Mouse (Mus musculus) hindbrain, embryonic 11.5 days (tissue): ENCODE measurements around the gene Lin37. TPM values are rescaled to one million over a fixed set of nuclear protein-coding genes. Genes with fewer than 3 reads are reported as not detected.

ENCODE experiments used
- ATAC-seq: fragments of 200-750 bp; cut with Nextera tagmentation; 2 replicates; pipeline ENCODE4 v1.8.0; 2017; ENCODE audit warnings: mild to moderate bottlenecking, moderate TSS enrichment, moderate library complexity; ENCODE audit not compliant: low FRiP score
- DNase-seq: peaks from one replicate; pipeline ENCODE4 v3.0.0-alpha.2; 2015; ENCODE audit warnings: low spot score
- H3K27ac ChIP-seq: fragments of 300-500 bp; sonication (generic); 2 replicates; pipeline ENCODE4 v1.5.1; 2014; ENCODE audit warnings: mild to moderate bottlenecking, low read depth, low read length
- H3K27me3 ChIP-seq: fragments of 300-500 bp; sonication (generic); 2 replicates; pipeline ENCODE4 v1.6.1; 2014; ENCODE audit warnings: mild to moderate bottlenecking, low read length, moderate library complexity, mixed read lengths; ENCODE audit not compliant: control insufficient read depth, insufficient read depth
- H3K36me3 ChIP-seq: fragments of 300-500 bp; sonication (generic); 2 replicates; pipeline ENCODE4 v1.6.1; 2014; ENCODE audit warnings: mild to moderate bottlenecking, low read length, moderate library complexity, mixed read lengths; ENCODE audit not compliant: control insufficient read depth, insufficient read depth
- H3K4me1 ChIP-seq: fragments of 300-500 bp; sonication (generic); replicated peaks from 2 replicates; pipeline ENCODE4 v1.6.1; 2014; ENCODE audit warnings: low read length, mixed read lengths; ENCODE audit not compliant: control insufficient read depth, insufficient read depth
- H3K4me2 ChIP-seq: fragments of 300-500 bp; sonication (generic); replicated peaks from 2 replicates; pipeline ENCODE4 v1.6.1; 2014; ENCODE audit warnings: mild to moderate bottlenecking, low read depth, low read length
- H3K4me3 ChIP-seq: fragments of 300-500 bp; sonication (generic); 2 replicates; pipeline ENCODE4 v1.5.1; 2014; ENCODE audit warnings: low read depth, low read length
- H3K9ac ChIP-seq: fragments of 300-500 bp; sonication (generic); 2 replicates; pipeline ENCODE4 v1.6.1; 2014; ENCODE audit warnings: low read depth, low read length
- H3K9me3 ChIP-seq: fragments of 300-500 bp; sonication (generic); 2 replicates; pipeline ENCODE4 v1.6.1; 2016; ENCODE audit warnings: low read length; ENCODE audit not compliant: control insufficient read depth
- WGBS: fragments of 180-500 bp; shearing (Covaris S2); extraction: QIAGEN DNeasy Blood & Tissue Kit; methylation state at CpG from one replicate; pipeline ENCODE4 v1.1.7; 2014; 5-methylcytosine and 5-hydroxymethylcytosine counted together
- polyA plus RNA-seq: library from polyadenylated mRNA; unstranded; fragments of >200 nt; fragmentation: Nextera tagmentation; extraction: Ambion mirVana; gene quantifications from 2 replicates; pipeline ENCODE4 v1.2.1, GENCODE M21; 2014

Gene Lin37
- polyA plus RNA-seq, 1 experiment from 2014 or later: 48.3 TPM

- 58% methylated on average over 24 of the region's 24 CpGs for WGBS
- ATAC-seq: no peak
- no peak overlapping the region for H3K9ac ChIP-seq
Observed at GRCm38 (mm10) chr7:30515003-30515760, 44.5 kb downstream of the Lin37 start.

GRCm38 (mm10) chr7:30508061-30508460 is 51.6 kb downstream of the Lin37 start:
- DNase-seq: no peak
- no peak for ATAC-seq
- Histone ChIP-seq H3K9me3 (no peaks in the 10 kb centered on the region), H3K9ac (no peak overlapping the region), H3K36me3 (no peaks in the 10 kb centered on the region), H3K27ac (no peak overlapping the region), H3K4me2 (no peak overlapping the region), H3K4me3 (no peak overlapping the region), H3K27me3 (no peaks in the 10 kb centered on the region), H3K4me1 (no peaks in the 10 kb centered on the region)
- WGBS: 73% methylated on average over 4 of the region's 4 CpGs

More at GRCm38 (mm10) chr7:30515003-30515760, 44.5 kb downstream of the Lin37 start:
- Histone ChIP-seq H3K4me2 (no peak overlapping the region), H3K9me3 (no peaks in the 10 kb centered on the region), H3K4me3 (no peak overlapping the region), H3K4me1 (no peaks in the 10 kb centered on the region), H3K27me3 (no peaks in the 10 kb centered on the region), H3K36me3 (no peaks in the 10 kb centered on the region), H3K27ac (no peak overlapping the region)
- DNase-seq: no peak

Other genes with a start within 250 kb of the Lin37 start
- gene Syne4, start 245.0 kb downstream of the Lin37 start, polyA plus RNA-seq: 17.4 and 18.7 TPM in 2 replicates
- 1.4 and 3.3 TPM in 2 replicates for gene E130208F15Rik, start 238.1 kb downstream of the Lin37 start, polyA plus RNA-seq
- 20.9 and 23.2 TPM in 2 replicates for gene Sdhaf1, start 235.9 kb downstream of the Lin37 start, polyA plus RNA-seq
- 5.3 and 6.8 TPM in 2 replicates for gene Lrfn3, start 197.1 kb downstream of the Lin37 start, polyA plus RNA-seq
- 19.3 and 23.1 TPM in 2 replicates for gene Tyrobp, start 146.1 kb downstream of the Lin37 start, polyA plus RNA-seq
- 0.39 and 0.62 TPM in 2 replicates for gene Hcst, start 140.0 kb downstream of the Lin37 start, polyA plus RNA-seq
- 1.5 and 1.8 TPM in 2 replicates for gene Nfkbid, start 138.1 kb downstream of the Lin37 start, polyA plus RNA-seq
- gene Aplp1, start 114.3 kb downstream of the Lin37 start, polyA plus RNA-seq: 165 and 169 TPM in 2 replicates
- gene Kirrel2, start 102.1 kb downstream of the Lin37 start, polyA plus RNA-seq: 18.6 and 25.8 TPM in 2 replicates
- 3.3 and 4.5 TPM in 2 replicates for gene Nphs1, start 101.5 kb downstream of the Lin37 start, polyA plus RNA-seq
- gene Prodh2, start 66.2 kb downstream of the Lin37 start, polyA plus RNA-seq: not detected in 2 replicates
- 41.4 and 41.9 TPM in 2 replicates for gene Arhgap33, start 24.8 kb downstream of the Lin37 start, polyA plus RNA-seq
- gene Hspb6, start 7.7 kb downstream of the Lin37 start, polyA plus RNA-seq: 3.5 and 4.0 TPM in 2 replicates
- gene Proser3, start 7.5 kb downstream of the Lin37 start, polyA plus RNA-seq: 11.4 and 18.4 TPM in 2 replicates
- gene U2af1l4, start 3.5 kb upstream of the Lin37 start, polyA plus RNA-seq: 83.0 and 100.0 TPM in 2 replicates
- 7.8 and 9.8 TPM in 2 replicates for gene Gm49396, start 3.5 kb upstream of the Lin37 start, polyA plus RNA-seq
- 104 and 105 TPM in 2 replicates for gene Psenen, start 3.8 kb upstream of the Lin37 start, polyA plus RNA-seq
- 3.0 and 3.6 TPM in 2 replicates for gene Igflr1, start 5.6 kb upstream of the Lin37 start, polyA plus RNA-seq
- 11.1 and 13.2 TPM in 2 replicates for gene Kmt2b, start 28.9 kb upstream of the Lin37 start, polyA plus RNA-seq
- 0.24 and 1.2 TPM in 2 replicates for gene Zbtb32, start 39.1 kb upstream of the Lin37 start, polyA plus RNA-seq
- 0.54 and 1.2 TPM in 2 replicates for gene Upk1a, start 53.0 kb upstream of the Lin37 start, polyA plus RNA-seq
- gene Cox6b1, start 66.3 kb upstream of the Lin37 start, polyA plus RNA-seq: 816 and 817 TPM in 2 replicates
- not detected in 2 replicates for gene Etv2, start 76.0 kb upstream of the Lin37 start, polyA plus RNA-seq
- 119 and 123 TPM in 2 replicates for gene Rbm42, start 90.5 kb upstream of the Lin37 start, polyA plus RNA-seq
- gene Haus5, start 105.2 kb upstream of the Lin37 start, polyA plus RNA-seq: 40.3 and 41.8 TPM in 2 replicates
- not detected in 2 replicates for gene Pmis2, start 111.8 kb upstream of the Lin37 start, polyA plus RNA-seq
- not detected in 2 replicates for gene 2200002J24Rik, start 139.1 kb upstream of the Lin37 start, polyA plus RNA-seq
- 0.65 and 1.4 TPM in 2 replicates for gene Atp4a, start 152.4 kb upstream of the Lin37 start, polyA plus RNA-seq
- gene Tmem147, start 169.7 kb upstream of the Lin37 start, polyA plus RNA-seq: 143 and 160 TPM in 2 replicates
- 0.60 and 0.75 TPM in 2 replicates for gene Gapdhs, start 183.8 kb upstream of the Lin37 start, polyA plus RNA-seq
- gene Sbsn, start 191.6 kb upstream of the Lin37 start, polyA plus RNA-seq: 0.39 and 0.42 TPM in 2 replicates
- gene Dmkn, start 203.9 kb upstream of the Lin37 start, polyA plus RNA-seq: 0.34 and 0.73 TPM in 2 replicates
- gene Krtdap, start 228.1 kb upstream of the Lin37 start, polyA plus RNA-seq: not detected in 2 replicates